Mouse (Mus musculus) mesoderm, embryonic 11.5 days (tissue): ENCODE results near the gene Ndufs2.

ENCODE experiments used
- DNase-seq: peaks from one replicate; pipeline ENCODE4 v3.0.0-alpha.2; 2012; ENCODE audit warnings: low read depth, low spot score

Gene Ndufs2

DNA sequence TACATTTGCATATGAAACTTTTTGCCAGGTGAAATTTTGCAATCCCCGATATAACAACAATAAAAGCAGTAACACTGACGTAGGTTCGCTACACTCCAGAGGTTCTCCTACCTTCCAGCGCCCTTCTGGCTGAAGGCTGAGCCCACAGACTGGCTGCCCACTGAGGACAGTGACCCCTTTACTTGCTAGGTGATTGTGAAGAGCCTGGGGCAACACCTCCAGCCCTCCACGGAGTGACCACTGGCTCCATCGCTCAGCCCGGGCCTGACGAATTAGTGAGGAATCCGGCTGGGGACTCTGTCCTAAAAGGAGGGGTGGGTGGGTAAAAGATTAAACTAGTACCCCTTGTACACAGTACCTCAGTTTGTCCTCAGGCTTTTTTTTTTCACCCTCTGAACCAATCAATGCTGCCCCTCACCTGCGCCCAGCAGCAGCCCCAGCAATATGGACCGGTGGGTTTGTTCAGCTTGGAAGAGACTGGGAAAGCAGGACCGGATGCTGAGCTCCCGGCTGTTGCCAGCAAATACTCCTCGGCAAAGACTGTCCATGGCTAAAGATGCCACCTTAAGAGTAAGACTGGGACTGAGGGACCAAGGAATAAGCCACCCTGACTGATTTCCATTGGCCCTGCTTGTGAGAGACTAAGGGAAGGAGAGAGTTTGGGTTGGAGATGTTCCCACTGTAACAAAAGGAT, 28.0 kb upstream of the Ndufs2 start:
- no peak for DNase-seq

DNA sequence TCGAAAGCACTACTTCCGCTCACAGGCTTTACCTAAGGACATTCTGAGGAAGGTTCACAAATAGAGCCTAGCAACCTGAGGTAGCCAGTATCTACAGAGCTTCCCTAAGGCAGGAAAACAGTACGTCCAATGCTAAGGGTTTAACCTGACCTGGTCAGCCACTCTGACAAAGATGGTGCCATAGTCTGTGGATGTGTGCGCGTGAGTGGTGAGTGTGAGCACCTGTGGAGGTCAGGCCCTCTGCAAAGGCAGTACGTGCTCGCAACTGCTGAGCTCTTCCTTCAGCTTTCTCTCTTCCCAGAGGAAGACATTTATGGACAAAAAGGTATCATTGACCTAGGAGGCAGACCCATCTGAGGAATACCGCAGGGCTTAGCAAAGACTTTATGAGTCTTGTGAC, 27.2 kb upstream of the Ndufs2 start:
- DNase-seq = no peak

DNA sequence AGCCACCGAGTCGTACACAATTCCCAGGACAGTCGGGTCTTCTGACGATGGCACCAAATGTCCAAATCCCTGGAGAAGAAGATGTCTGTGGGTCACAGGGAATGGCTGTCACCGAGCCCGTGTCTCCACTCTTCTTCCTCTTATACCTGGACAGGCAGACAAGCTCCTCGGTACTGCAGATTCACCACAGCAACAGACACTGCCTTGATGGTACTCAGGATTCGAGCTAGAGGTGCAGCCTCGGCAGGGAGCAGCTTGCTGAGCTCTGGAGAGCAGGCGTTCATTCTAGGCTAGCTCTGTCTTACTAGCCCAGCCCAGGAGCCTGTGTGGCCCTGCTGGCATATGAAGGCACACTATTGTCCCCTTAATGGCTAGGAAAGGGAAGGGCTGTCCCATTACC, 26.5 kb upstream of the Ndufs2 start:
- no peak for DNase-seq

DNA sequence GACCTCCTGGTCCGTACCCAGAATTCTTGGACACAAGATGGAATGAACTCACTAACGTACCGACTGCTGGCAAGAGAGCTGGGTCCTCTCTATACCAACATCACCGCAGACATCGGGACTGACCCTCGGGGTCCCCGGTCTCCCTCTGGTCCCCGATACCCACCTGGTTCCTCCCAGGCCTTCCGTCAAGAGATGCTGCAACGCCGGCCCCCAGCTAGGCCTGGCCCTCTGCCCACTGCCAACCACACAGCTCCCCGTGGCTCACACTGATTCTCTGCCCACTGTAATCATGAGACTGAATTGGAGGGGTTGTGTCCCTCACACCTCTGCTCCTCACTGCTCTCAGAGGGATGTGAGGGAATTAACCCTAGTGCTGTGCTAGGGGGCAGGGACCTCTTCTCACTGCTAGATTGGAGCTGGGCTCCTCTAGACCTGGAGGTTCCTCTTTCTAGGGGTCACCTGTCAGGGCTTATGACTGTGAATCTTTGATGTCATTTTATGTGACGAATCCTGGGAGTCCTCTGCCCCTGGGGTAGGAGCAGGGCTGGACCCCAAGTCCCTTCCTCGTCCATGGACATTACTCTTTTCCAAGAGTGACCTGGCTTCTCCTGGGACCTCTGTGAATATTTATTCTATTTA, 25.0 kb upstream of the Ndufs2 start:
- no peak for DNase-seq

DNA sequence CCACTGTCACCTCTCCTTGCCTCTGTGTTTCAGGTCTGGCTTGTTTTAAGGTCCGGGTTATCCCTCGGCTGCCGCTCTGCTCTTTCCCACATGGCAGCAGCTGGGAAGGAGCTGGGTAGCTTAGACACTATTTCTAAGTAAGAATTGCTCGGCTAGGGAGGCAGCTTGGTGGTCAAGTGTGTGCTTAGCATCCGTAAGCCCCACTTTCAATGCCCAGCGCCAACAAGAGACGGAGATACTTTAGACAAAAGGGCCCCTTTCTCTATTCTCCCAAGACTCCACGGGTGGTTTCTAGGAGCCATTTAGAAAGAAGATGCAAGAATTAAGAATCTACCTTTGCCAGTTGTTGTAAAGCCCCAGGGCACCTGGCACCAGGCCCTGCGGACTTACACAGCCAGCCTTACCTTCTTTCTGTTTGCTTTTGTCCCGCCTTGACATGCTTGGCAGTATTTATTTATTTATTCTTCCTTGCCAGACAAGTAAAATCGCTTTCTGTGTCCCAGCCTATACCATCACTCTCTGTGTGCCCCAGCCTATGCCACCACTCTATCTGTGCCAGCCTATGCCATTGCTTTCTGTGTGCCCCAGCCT, 24.1 kb upstream of the Ndufs2 start:
- no peak for DNase-seq

DNA sequence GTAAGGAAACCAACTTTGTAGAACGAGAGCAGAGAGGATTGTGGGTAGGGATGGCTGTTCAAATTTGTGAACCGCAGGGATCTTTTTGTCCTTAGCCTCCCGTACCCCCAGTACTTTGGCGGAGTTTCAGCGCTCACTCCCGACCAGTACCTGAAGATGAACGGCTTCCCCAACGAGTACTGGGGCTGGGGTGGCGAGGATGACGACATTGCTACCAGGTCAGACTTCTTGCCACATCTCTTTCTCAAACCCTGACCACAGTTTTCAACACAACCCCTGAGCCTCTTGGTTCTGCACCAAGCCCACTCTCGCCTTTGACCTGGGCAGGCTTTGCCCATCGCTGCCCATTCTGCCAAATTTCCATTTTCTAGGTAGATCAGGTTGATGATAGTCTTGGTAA, 23.0 kb upstream of the Ndufs2 start:
- DNase-seq = no peak

DNA sequence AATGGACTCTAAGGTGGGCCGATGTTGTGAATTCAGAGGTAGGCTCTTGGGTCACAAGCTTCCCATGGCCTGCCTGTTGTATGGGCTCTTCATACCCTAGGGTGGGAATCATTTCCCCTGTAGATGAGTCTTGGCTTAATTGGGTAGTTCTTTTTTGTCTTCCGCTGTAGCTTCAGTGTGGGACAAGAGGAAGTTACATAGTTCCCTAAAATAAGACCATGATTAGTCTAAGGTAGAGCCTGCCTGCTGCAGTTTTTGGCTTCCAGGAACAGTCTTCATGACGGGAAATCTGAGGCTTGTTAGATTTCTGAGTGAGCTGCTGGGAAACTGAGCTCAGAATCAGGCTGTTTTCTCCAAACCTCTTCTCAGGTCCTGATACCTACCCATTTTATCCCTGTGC, 20.9 kb upstream of the Ndufs2 start:
- DNase-seq = no peak

DNA sequence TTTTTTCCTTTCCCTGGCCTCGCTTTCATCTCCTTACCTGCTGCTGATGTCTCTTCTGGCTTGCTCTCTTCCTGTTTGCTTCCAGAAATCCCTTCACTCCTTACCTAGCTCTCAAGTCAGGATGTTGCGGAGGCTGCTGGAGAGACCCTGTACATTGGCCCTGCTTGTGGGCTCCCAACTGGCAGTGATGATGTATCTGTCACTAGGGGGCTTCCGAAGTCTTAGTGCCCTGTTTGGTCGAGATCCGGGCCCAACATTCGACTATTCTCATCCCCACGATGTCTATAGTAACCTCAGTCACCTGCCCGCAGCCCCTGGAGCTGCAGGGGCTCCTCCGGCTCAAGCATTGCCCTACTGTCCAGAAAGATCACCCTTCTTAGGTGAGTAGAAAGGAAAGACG, 20.4 kb upstream of the Ndufs2 start:
- no peak for DNase-seq

DNA sequence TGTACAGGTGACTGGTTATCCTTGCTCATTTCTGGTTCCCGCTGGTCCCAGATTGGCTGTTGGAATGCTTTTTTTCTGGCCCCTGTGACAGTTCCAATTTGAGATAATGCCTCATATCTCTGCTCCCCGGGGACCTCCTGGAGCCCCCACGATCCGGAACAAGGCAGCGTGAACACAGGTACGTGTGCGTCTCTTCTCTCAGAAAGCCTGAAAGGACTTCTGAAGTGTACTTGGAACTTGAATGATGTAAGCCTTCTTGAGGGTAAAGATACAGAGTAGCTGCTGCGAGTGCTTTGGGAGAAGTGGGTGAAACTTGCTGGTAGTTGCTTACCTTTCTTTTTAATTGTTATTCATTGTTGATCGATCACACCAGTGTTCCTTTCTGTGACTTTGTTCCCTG, 20.0 kb upstream of the Ndufs2 start:
- DNase-seq = no peak

DNA sequence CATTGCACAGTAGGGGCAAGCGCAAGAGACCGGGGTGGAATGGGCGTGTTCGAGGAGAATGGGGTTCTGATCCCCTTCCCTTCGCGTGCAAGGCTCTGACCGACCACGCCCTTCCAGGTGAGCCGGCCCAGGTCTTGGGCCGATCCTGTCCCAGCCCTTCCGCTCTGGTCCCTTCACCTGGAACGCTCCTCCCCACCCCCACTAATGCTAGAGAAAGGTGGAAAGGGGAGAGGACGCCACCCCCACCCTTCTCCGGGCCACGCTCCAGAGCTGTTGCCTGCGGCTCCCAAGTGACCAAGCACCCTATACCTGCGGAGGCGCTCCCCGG, 19.3 kb upstream of the Ndufs2 start:
- DNase-seq = no peak

DNA sequence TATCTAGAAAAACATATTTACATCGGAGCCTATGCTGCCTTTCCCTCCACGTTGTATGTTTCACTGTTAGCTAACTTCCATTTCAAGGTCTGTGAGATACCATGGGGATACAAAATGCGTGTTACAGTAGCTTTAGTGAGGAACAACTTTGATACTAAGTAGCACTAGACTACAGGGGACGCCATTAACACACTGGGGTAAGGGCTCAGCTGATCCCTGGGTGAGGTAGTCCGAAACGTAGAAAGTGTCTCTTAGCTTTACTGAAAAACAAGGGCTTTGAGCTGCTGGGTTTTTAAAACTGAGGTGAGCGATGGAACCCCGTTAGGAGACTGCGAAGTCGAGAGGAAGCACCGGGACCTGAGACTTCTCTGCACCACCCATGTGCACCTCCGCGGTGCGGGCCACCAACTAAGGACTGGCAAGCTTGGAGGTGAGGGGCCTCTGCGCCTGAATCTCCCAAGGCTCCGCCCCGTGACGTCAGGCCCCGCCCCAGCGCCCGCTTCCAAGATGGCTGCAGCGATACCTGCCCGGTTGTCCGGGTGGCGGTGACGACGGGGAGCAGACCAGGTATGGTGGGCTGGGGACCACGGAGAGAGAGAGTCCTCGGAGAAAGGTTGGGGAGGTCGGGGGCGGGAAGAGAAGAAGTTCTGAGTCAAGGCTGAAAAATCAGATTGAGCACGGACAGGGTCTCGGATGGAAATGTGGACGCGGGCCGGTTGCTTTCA, 18.8 kb upstream of the Ndufs2 start, which contains the start of gene B4galt3:
Gene B4galt3, plus strand, starts transcription at position 481 of the 725 bp plus-strand sequence.
- peak; percentile 86 for DNase-seq

DNA sequence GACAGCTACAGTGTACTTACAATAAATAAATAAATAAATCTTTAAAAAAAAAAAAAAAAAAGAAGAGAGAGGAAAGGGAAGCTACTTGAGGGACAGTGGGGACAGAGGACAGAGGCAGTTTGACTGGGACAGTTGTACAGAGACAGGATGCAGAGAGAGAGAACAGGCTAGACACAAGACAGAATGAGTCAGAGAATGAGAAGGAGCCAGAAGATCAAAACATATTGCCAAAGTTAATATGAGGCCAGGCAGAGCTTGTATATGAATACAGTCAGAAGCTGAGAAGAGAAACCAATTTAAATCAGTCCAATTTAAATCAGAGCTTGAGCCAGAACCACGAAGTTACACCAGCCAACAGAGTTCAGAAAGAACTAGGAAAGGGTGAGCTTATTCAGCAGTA, 17.2 kb upstream of the Ndufs2 start:
- no peak for DNase-seq

DNA sequence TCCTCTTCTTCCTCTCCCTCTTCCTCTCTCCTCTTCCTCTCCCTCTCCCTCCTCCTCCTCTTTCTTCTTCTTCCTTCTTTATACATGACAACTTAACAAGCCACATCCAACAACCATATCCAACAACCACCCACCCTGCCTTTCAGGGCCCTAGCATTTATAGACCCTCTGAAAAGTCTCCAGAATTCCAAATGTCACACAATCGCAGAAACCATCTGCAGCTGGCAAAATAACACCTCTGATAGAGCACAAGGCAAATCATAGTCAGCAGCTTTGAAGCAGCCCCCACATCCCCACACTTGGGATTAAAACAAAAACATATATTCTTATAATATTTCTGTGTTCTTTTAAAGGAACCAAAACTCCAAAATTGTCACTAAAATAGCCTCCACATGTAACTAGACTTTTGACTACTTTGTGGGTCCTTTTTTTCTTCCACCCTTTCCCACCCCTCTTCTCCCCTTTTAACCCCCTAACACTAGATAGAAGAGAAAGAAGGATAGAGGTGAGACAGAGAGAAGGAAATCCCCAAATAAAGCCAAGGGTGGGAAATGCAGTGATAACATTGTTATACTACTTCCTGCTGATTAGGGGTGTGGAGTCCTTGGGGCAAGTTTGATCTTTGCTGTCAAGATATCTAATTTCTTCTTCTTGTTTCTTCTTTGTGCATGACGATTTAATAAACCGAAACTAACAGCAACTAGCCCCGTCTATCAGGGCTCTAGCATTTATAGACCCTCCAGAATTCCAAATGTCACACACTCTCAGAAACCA, 15.0 kb upstream of the Ndufs2 start:
- no peak for DNase-seq

DNA sequence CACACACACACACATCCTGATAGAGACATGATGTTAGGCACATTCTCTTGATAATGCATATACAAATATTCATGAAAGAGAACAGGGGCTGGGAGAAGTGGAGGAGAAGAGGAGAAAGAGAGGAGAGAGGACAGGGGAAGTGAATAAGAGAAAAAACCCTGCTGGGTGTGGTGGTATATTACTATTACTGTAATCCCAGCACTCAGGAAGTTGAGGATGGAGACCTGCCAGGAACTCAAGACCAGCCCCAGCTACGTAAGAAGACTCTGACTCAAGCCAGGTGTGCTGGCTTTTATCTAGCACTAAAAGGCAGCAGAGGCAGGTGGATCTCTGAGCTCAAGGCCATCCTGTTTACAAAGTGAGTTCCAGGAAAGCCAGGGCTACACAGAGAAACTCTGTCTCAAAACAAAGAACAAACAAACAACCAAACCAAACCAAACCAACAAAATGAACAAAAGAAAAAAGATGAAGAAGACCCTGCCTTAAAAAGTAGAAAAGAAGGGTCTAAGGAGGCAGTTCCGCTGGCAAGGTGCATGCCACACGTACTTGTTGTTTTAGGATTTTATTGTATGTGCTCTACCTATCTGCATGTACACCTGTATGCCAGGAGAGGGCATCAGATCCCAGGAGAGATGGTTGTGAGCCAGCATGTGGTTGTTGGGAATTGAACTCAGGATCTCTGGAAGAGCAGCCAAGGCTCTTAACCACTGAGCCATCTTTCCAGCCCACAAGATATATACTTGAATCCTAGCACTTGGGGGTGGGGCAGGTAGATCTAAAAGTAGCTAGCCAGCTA, 12.7 kb upstream of the Ndufs2 start:
- no peak for DNase-seq

DNA sequence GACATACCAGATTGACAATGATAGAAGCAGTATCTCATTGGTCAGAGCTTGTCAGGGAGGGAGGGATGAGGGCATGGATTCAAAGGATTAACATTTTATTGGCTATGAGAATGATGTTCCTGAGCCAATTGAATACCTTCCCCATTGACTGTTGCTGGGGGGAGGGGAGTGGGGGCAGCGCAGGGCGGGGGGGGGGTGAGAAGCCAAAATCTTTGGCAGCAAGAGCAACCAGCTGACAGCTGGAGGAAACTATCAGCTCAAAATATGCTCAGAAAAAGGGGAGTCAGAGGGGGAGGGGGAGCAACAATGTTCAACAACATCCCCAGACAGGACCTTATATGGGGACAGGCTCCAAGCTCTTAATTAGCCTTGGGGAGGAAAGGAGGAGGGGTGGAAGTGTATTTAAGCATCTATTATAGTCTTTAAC, 12.0 kb upstream of the Ndufs2 start:
- DNase-seq = no peak

DNA sequence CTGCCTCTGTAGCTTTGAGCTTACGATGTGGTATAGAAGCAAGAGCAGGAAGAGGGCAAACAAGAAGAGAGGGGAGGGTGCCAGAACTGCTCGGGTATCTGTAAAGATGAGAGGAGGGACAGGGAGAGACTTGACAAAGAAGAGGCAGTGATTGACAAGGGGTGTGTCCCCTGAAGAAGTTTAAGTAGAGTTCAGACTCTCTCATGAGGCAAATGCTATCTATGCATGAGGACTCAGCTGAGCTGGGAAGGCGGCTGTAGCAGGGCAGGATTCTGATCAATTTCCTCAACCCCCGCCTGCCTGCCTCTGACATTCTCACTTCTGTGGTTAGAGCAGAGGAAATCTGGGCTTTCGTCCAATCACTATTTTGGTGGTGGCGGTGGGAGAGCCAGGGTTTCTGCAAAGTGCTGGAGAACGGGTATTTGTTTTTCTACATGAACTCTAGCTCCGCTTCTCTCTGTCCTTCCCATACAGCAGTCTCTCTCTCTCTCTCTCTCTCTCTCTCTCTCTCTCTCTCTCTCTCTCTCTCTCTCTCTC, 11.5 kb upstream of the Ndufs2 start:
- DNase-seq = no peak

DNA sequence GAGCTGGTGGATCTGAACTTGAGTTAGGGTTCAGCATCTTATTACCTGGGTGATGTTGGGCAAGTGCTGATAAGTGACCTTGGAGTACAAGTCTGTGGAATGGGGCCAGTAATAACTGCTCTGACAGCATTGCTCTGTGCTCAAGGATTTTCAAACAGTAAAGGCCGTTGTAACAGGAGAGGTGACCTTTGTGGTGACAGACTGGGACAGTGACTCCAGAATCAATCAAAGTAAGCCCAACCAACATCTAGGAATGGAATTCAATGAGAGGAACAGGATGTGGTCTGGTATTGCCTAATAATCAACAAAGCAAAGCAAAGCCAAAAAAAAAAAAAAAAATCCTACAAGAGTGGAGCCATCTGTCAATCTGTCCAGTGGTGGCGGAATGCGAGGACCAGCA, 9.1 kb upstream of the Ndufs2 start:
- DNase-seq = no peak

DNA sequence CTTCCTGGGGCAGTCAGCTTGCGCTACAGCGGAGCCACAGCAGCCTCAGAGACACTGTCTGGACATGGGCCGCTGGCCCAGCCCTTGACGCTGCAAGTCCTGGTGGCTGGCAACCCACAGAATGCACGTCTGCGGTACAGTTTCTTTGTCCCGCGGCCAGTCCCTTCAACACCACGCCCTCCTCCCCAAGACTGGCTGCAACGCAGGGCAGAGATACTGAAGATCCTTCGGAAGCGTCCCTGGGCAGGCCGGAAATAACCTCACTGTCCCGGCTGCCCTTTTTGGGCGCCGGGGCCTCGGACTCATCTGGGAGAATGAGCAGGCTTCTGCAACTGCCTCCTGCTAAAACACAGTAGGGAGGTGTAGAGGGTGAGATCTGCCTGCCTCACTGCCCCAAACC, 7.7 kb upstream of the Ndufs2 start:
- DNase-seq = no peak

DNA sequence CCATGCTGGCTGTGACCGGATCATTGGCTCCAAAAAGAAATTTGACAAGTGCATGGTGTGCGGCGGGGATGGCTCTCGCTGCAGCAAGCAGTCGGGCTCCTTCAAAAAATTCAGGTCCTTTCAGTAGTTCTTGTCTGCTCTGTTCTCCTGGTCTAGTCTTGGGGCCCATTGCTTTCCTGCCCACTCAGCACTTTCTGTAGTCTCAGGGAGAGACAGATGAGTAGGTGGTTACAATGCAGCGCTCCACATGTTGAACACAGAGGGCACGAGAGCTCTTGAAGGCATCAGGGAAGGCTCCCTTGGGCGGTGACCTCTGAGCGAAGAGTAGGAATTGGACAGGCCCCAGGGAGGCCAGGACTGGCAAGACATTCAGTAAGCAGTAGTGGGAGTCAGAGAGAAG, 6.6 kb upstream of the Ndufs2 start:
- DNase-seq = no peak

DNA sequence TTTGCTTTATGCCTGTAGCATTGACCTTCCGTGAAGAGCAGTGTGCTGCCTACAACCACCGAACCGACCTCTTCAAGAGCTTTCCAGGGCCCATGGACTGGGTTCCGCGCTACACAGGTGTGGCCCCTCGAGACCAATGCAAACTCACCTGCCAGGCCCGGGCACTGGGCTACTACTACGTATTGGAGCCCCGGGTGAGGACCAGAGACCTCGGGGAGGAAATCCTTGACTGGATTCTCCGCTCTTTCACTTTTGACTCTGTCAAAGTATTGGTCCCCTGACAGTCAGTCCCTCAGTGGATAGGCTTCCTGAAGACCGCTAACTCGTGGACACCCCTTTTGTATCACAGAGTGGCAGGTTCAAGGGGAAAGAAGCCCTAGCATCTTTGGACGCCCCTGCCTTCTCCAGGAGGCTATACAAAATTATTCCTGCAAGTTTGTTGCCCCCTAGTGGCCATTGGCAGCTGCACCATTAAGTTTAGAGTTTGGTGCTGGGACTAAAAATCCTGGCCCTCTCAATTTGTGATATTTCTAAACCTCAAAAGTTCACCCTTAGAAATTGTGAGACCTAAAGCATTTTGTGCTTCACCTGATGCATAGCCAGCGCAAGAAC, 5.9 kb upstream of the Ndufs2 start:
- DNase-seq = peak; percentile 81
